Mouse (Mus musculus) Patski (cell line): ENCODE data around the gene Psmd8. TPM values are rescaled to one million over a fixed set of nuclear protein-coding genes. Genes with fewer than 3 reads are reported as not detected.
"Not testable (repeated sequence)": the region's sequence is repeated elsewhere in the genome, so short reads cannot be mapped to it uniquely, and the experiment has no call there.

Source experiments
- ATAC-seq: fragments of 100-300 bp; one replicate; pipeline ENCODE4 v1.8.0; 2021
- CTCF ChIA-PET: fragments of 350-600 bp; sonication (Branson Sonifier 250); formaldehyde crosslinking; loops from one replicate; lab custom pipeline; 2022; ENCODE audit warnings: inconsistent platforms; lab: Charles Lee
- POLR2A ChIA-PET: fragments of 350-600 bp; sonication (Branson Sonifier 250); formaldehyde crosslinking; loops from one replicate; lab custom pipeline; 2022; ENCODE audit warnings: antibody characterized with exemption, inconsistent platforms; lab: Charles Lee
- DNase-seq: peaks from one replicate; pipeline ENCODE4 v3.0.0-alpha.2; 2011; ENCODE audit warnings: low read depth, low spot score
- H3K27me3 ChIP-seq: fragments of 371-371 bp; one replicate; pipeline ENCODE4 v1.5.1; 2021
- CTCF ChIP-seq: fragments of 100-300 bp; IDR thresholded peaks from one replicate; pipeline ENCODE4 v1.5.1; 2021
- in situ Hi-C: fragments of 300-500 bp; cut with MboI; formaldehyde crosslinking; loops from 3 replicates; pipeline ENCODE4 v1.11.1; 2018; ENCODE audit warnings: low pct_unique_long_range_greater_than_20kb, mixed read lengths
- polyA plus RNA-seq: library from polyadenylated mRNA; unstranded; gene quantifications from one replicate; pipeline ENCODE4 v1.2.3, GENCODE M21; 2021

Gene Psmd8
- 241 TPM for polyA plus RNA-seq

GRCm38 (mm10) chr7:29180077-29180853 lies at the start of gene Psmd8:
Gene Psmd8, minus strand, starts transcription at chr7:29180701.
- H3K27me3 ChIP-seq = no peaks in the 10 kb centered on the region
- in situ Hi-C loops = loop anchor here (5.0 kb wide), 1 partner anchor 107 kb away; the partner anchor contains the start of gene Ppp1r14a
- POLR2A ChIA-PET = interaction anchor here (1.1 to 1.5 kb wide), 2 partner anchors 10 to 67 kb away, joined by 3 to 7 read pairs; partner anchors contain the start of genes Ggn and Spred3
- peak; percentile 94 for DNase-seq
- peak; percentile 88 for ATAC-seq
- TF ChIP-seq CTCF = no peak
- CTCF ChIA-PET = interaction anchor here (1.2 to 2.3 kb wide), 4 partner anchors 10 to 121 kb away, joined by 4 to 9 read pairs (median 5); partner anchors contain the start of genes Ggn and Spred3

- CTCF ChIA-PET = no interaction called here
- ATAC-seq = no peak
- POLR2A ChIA-PET = no interaction called here
- in situ Hi-C loops = no loop called here
- TF ChIP-seq CTCF = no peak
- peaks cover 42% of the 10 kb centered on the region for H3K27me3 ChIP-seq
- no peak for DNase-seq
Measured at GRCm38 (mm10) chr7:29228202-29228601, 47.7 kb upstream of the Psmd8 start.

GRCm38 (mm10) chr7:29225520-29225919 lies 45.0 kb upstream of the Psmd8 start:
- no peak for DNase-seq
- ChIA-PET CTCF (no interaction called here), POLR2A (no interaction called here)
- no peak for TF ChIP-seq CTCF
- ATAC-seq = no peak
- H3K27me3 ChIP-seq = peaks cover 22% of the 10 kb centered on the region
- in situ Hi-C loops = no loop called here

GRCm38 (mm10) chr7:29224756-29225394 lies 44.4 kb upstream of the Psmd8 start:
- in situ Hi-C loops = no loop called here
- H3K27me3 ChIP-seq = peaks cover 20% of the 10 kb centered on the region
- CTCF ChIA-PET = no interaction called here
- no peak for DNase-seq
- no peak for ATAC-seq
- POLR2A ChIA-PET = no interaction called here
- TF ChIP-seq CTCF = no peak

GRCm38 (mm10) chr7:29214846-29215245 lies 34.3 kb upstream of the Psmd8 start:
- TF ChIP-seq CTCF = no peak
- H3K27me3 ChIP-seq = no peaks in the 10 kb centered on the region
- POLR2A ChIA-PET = no interaction called here
- CTCF ChIA-PET = no interaction called here
- no peak for ATAC-seq
- in situ Hi-C loops = no loop called here
- DNase-seq = no peak

GRCm38 (mm10) chr7:29214236-29214635 lies 33.7 kb upstream of the Psmd8 start:
- no peaks in the 10 kb centered on the region for H3K27me3 ChIP-seq
- no peak for DNase-seq
- CTCF ChIA-PET = no interaction called here
- TF ChIP-seq CTCF = no peak
- POLR2A ChIA-PET = no interaction called here
- no peak for ATAC-seq
- in situ Hi-C loops = no loop called here

GRCm38 (mm10) chr7:29213675-29214082 lies 33.2 kb upstream of the Psmd8 start, which contains the start of gene Catsperg1:
Gene Catsperg1, minus strand, starts transcription at chr7:29214035.
- DNase-seq (no peak), ATAC-seq (no peak)
- no peak for TF ChIP-seq CTCF
- H3K27me3 ChIP-seq = no peaks in the 10 kb centered on the region
- POLR2A ChIA-PET = no interaction called here
- CTCF ChIA-PET = no interaction called here
- in situ Hi-C loops = no loop called here

GRCm38 (mm10) chr7:29212775-29213560 lies 32.5 kb upstream of the Psmd8 start:
- H3K27me3 ChIP-seq, in situ Hi-C loops, ATAC-seq, DNase-seq, POLR2A ChIA-PET, CTCF ChIA-PET: not testable (repeated sequence)

- TF ChIP-seq CTCF = no peak
- in situ Hi-C loops = no loop called here
- ChIA-PET POLR2A (no interaction called here), CTCF (no interaction called here)
- no peaks in the 10 kb centered on the region for H3K27me3 ChIP-seq
- ATAC-seq (no peak), DNase-seq (no peak)
Measured at GRCm38 (mm10) chr7:29212199-29212765, 31.8 kb upstream of the Psmd8 start.
